Mouse (Mus musculus): ENCODE data around the gene Plk2. TPM values are rescaled to one million over a fixed set of nuclear protein-coding genes. Genes with fewer than 3 reads are reported as not detected.
"Not testable (repeated sequence)": the region's sequence is repeated elsewhere in the genome, so short reads cannot be mapped to it uniquely, and the experiment has no call there.

The Plk2 gene
- total RNA-seq, 2 experiments from 2014 or later: 51.7 to 68.1 TPM

DNA sequence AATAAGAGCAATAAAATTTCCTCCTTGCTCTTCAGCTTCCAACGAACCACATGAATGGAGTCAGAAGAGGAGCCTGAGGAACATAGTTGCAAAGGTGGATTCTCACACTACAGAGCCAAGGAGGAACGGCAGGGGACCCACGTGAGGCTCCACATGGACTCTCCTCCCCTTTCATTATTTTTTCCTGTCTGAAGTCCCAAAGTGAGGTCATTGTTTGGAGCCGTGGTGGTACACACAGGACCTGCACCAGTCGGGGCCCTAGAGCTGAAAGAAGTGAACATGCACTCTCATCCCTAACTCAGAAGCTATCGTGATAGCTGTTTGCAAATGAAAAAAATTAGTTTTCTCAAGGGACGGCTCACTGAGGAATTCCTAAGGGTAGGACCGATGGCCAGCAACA is 9.2 kb downstream of the Plk2 start:
- DNase-seq (ENCODE audit: low spot score in 2 of 2): no peak

DNA sequence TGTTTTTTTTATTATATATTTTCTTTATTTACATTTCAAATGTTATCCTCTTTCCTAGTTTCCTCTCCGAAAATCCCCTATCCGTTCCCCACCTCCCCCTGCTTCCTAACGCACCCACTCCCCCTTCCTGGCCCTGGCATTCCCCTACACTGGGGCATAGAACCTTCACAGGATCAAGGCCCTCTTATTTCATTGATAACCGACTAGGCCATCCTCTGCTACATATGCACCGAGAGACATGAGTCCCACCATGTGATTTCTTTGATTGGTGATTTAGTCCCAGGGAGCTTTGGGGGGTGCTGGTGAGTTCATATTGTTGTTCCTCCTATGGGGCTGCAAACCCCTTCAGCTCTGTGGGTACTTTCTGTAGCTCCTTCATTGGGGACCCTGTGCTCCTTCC is 9.8 kb downstream of the Plk2 start:
- not testable (repeated sequence) for DNase-seq (ENCODE audit: low spot score in 2 of 2)

- DNase-seq (ENCODE audit: low spot score in 2 of 2): no peak
Measured at GRCm38 (mm10) chr13:110406152-110406551, 11.3 kb downstream of the Plk2 start.

- DNase-seq (ENCODE audit: low spot score in 2 of 2): peak in 1 of 2 experiments; percentile 17
Measured at GRCm38 (mm10) chr13:110412572-110413209, 17.8 kb downstream of the Plk2 start.

DNA sequence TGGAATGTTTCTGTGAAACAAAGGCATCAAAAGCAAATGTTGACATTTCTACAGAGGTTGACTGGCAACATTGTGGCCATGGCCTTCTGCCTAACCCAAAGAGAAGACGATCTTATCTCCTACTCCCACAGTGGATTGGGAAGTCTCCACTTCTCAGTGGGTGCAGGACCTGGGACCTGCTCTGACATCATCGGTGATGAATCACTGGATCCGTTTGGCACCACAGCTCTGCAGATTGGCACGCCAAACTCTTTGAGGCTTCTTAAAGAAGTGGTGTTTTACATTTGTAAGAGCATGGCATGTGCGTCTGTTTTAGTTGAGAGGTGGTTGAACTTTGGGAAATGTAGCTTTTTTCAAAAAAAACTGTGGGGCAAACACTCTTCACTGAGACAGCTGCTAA is 23.8 kb downstream of the Plk2 start:
- no peak for DNase-seq (ENCODE audit: low spot score in 2 of 2)

GRCm38 (mm10) chr13:110419640-110420039 is 24.8 kb downstream of the Plk2 start:
- no peak for DNase-seq (ENCODE audit: low spot score in 2 of 2)

- DNase-seq (ENCODE audit: low spot score in 2 of 2): no peak
Measured at GRCm38 (mm10) chr13:110422434-110422833, 27.6 kb downstream of the Plk2 start.

GRCm38 (mm10) chr13:110425512-110426222 is 30.8 kb downstream of the Plk2 start:
- no peak for DNase-seq (ENCODE audit: low spot score in 2 of 2)

GRCm38 (mm10) chr13:110431388-110431787 is 36.5 kb downstream of the Plk2 start:
- DNase-seq (ENCODE audit: low spot score in 2 of 2): no peak

DNA sequence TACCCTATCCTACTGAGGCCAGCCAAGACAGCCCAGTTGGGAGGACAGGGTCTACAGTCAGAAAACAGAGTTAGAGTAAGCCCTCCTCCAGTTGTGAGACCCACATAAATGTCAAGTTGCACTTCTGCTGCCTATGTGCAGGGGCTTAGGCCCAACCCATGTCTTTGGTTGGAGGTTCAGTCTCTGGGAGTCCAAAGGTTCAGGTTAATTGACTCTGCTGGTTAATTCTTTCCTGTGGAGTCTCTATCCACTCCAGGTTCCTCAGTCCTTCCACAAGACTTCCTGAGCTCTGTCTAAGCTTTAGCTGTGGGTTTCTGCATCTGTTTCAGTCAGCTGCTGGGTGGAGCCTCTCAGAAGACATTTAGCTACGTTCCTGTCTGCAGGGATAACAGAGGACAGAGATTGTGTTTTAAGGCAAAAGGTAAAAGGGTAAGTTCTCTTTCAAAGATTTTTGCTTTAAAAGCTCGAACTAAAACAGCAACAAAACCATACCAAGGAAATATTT is 37.3 kb downstream of the Plk2 start:
- no peak for DNase-seq (ENCODE audit: low spot score in 2 of 2)

GRCm38 (mm10) chr13:110432613-110433012 is 37.8 kb downstream of the Plk2 start:
- DNase-seq (ENCODE audit: low spot score in 2 of 2): no peak

GRCm38 (mm10) chr13:110436692-110437091 is 41.8 kb downstream of the Plk2 start:
- DNase-seq (ENCODE audit: low spot score in 2 of 2): no peak

DNA sequence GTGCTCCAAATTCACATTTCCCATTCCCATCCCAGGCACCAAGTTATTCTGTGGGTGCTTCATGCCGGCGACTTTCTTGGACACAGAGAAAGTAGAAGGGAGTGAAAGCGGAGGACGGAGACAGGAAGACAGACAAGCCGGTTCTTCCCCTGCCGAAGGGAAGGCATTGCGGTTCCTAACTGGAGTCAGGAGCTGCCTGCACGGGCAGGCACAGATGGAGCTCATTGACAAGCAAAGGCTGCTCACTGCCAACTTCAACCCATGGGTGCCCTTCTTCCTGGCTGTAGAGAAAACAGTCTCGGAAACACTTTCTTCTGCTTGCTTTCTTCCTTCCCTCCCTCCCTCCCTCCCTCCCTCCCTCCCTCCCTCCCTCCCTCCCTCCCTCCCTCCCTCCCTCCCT is 43.8 kb downstream of the Plk2 start:
- DNase-seq (ENCODE audit: low spot score in 2 of 2): no peak

DNA sequence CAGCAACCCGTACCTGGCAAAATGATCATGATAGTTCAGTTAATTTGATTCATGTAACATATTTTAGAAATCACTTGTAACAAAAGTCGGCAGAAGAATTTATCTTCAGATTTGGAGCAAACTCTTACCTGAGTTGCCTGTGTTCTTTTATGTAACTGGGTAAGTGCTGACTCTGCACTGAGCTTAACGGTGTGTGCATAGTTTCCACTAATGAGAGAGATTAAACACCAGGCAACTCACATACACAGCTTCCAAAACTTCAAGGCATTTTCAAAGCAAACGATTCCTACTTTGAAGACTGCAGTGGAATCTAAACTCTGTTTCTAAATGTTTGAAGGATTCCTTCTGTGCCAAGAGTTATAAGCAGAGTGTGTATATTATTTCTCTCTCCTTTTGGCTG is 49.5 kb downstream of the Plk2 start:
- no peak for DNase-seq (ENCODE audit: low spot score in 2 of 2)

- DNase-seq (ENCODE audit: low spot score in 2 of 2): no peak
Measured at GRCm38 (mm10) chr13:110444894-110445293, 50.0 kb downstream of the Plk2 start.

- DNase-seq (ENCODE audit: low spot score in 2 of 2): no peak
Measured at GRCm38 (mm10) chr13:110446434-110446833, 51.6 kb downstream of the Plk2 start.

- DNase-seq (ENCODE audit: low spot score in 2 of 2): no peak
Measured at GRCm38 (mm10) chr13:110450056-110450455, 55.2 kb downstream of the Plk2 start.

Other genes starting within 250 kb of the Plk2 start
- 10 to 100 TPM; 35.8 to 41.8 TPM for gene Rab3c, start 114.0 kb upstream of the Plk2 start, total RNA-seq (2021)
- under 1 TPM; 0.22 to 0.34 TPM for gene Gapt, start 37.8 kb upstream of the Plk2 start, total RNA-seq (2021)

Data from adrenal gland, postnatal 4 days (tissue).